Mouse (Mus musculus) midbrain, embryonic 12.5 days (tissue): ENCODE measurements around the gene Abcc12. TPM values are rescaled to one million over a fixed set of nuclear protein-coding genes. Genes with fewer than 3 reads are reported as not detected.

Source experiments
- ATAC-seq: fragments of 200-750 bp; cut with Nextera tagmentation; 2 replicates; pipeline ENCODE4 v1.8.0; 2017; ENCODE audit warnings: low read depth, moderate TSS enrichment, moderate library complexity; ENCODE audit not compliant: low FRiP score
- H3K27ac ChIP-seq: fragments of 300-500 bp; sonication (generic); replicated peaks from 2 replicates; pipeline ENCODE4 v1.5.1; 2016; ENCODE audit warnings: mild to moderate bottlenecking
- H3K27me3 ChIP-seq: fragments of 300-500 bp; sonication (generic); 2 replicates; pipeline ENCODE4 v1.6.1; 2016; ENCODE audit warnings: mild to moderate bottlenecking
- H3K36me3 ChIP-seq: fragments of 300-500 bp; sonication (generic); 2 replicates; pipeline ENCODE4 v1.6.1; 2016
- H3K4me1 ChIP-seq: fragments of 300-500 bp; sonication (generic); 2 replicates; pipeline ENCODE4 v1.6.1; 2016
- H3K4me2 ChIP-seq: fragments of 300-500 bp; sonication (generic); replicated peaks from 2 replicates; pipeline ENCODE4 v1.6.1; 2016; ENCODE audit warnings: mild to moderate bottlenecking, moderate library complexity
- H3K4me3 ChIP-seq: fragments of 300-500 bp; sonication (generic); 2 replicates; pipeline ENCODE4 v1.5.1; 2016; ENCODE audit warnings: mild to moderate bottlenecking
- H3K9ac ChIP-seq: fragments of 300-500 bp; sonication (generic); replicated peaks from 2 replicates; pipeline ENCODE4 v1.6.1; 2016; ENCODE audit warnings: mild to moderate bottlenecking, moderate library complexity
- H3K9me3 ChIP-seq: fragments of 300-500 bp; sonication (generic); 2 replicates; pipeline ENCODE4 v1.6.1; 2016; ENCODE audit warnings: mild to moderate bottlenecking
- WGBS: fragments of 180-500 bp; shearing (Covaris S2); methylation state at CpG from one replicate; pipeline ENCODE4 v1.1.7; 2016; 5-methylcytosine and 5-hydroxymethylcytosine counted together
- polyA plus RNA-seq: library from polyadenylated mRNA; unstranded; fragments of >200 nt; fragmentation: Nextera tagmentation; extraction: Ambion mirVana; gene quantifications from 2 replicates; pipeline ENCODE4 v1.2.1, GENCODE M21; 2016

Gene Abcc12
- polyA plus RNA-seq, 1 experiment from 2014 or later = 0.06 TPM

DNA sequence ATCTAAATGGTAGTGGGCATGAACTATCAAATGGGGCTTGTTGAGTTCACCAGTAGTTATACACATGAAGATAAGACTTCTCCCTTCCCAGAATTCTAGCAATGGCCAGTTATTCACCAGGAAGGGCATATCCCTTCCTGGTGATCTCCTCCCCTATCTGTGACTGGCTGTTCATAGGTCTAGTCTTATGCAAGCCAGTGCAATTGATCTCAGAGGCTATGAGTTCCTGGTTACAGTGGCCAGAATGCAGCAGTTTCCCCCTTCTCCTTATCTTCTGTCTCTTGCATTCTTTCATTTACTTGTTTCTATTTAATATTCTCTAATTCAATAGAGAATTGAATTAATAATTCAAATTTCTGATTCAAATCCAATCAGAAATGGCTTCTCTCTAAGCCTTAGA, 96.2 kb downstream of the Abcc12 start:
- Histone ChIP-seq H3K9me3 (no peaks in the 10 kb centered on the region), H3K4me3 (no peak overlapping the region), H3K4me1 (no peaks in the 10 kb centered on the region), H3K27ac (no peak overlapping the region), H3K4me2 (no peak overlapping the region), H3K36me3 (no peaks in the 10 kb centered on the region), H3K27me3 (no peaks in the 10 kb centered on the region), H3K9ac (no peak overlapping the region)
- ATAC-seq = no peak

DNA sequence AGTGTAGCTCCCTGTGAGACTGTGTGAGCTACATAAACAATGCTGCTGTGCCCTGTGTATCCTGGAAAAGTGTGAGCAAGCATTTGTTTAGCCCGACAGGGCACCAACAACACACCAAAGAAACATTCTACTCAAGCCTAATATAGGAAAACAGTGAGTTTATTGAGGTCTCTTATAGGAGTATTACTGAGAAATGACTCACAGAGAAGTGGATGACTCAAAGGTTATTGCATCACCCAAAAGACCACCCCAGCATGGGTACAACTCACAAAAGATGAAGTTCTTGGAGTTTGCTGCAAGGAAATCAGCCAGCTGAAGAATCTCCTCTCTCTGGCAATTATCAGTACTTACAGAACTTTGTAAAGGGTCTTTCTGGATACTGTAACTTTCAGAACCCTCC, 98.4 kb downstream of the Abcc12 start:
- Histone ChIP-seq H3K27me3 (no peaks in the 10 kb centered on the region), H3K27ac (no peak overlapping the region), H3K9ac (no peak overlapping the region), H3K4me2 (no peak overlapping the region), H3K36me3 (no peaks in the 10 kb centered on the region), H3K9me3 (no peaks in the 10 kb centered on the region), H3K4me3 (no peak overlapping the region), H3K4me1 (no peaks in the 10 kb centered on the region)
- 85% methylated on average over 1 of the region's 1 CpGs for WGBS
- no peak for ATAC-seq

DNA sequence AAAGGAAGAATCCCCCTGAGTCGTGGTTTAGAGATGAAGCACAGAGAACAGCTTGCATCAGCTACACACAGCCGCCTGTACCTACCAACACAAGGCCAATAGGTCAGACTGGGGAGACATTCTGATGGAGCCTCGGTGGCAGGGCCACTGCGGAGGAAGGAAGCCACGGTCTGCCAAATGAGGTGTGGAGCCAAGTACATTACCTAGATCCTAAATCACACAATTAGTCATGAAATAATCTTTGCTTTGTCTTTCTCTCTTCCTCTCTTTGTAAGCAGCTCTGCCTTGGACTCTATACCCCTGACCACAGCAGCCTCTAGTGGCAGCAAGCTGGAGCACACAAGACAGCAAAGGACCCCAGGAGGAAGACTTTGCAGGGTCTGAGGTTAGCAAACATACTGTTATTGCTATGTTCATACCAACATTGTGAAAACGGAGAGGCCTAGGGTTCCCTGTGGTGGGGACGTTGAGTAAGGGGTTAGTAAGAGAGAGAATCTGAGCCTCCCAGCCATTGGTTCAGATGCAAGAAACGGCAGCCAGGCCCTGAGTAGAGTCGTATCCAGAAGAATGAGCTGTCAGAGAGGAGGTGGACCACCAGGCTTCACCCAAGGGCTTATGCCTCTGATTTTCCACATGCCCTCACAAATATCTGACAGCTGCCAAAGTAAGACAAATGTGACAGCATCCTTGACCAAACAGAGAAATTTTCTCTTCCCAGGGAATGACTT, 104.6 kb downstream of the Abcc12 start:
- no peaks in the 10 kb centered on the region for H3K36me3 ChIP-seq
- H3K4me1 ChIP-seq = peaks cover 10% of the 10 kb centered on the region; the same call in 1 of the 2 replicates
- H3K27ac ChIP-seq = peak overlapping the region; percentile 42; the same call in 1 of the 2 replicates
- 60% methylated on average over 9 of the region's 9 CpGs for WGBS
- H3K9me3 ChIP-seq = no peaks in the 10 kb centered on the region
- no peak overlapping the region for H3K4me3 ChIP-seq
- H3K9ac ChIP-seq = no peak overlapping the region
- no peaks in the 10 kb centered on the region for H3K27me3 ChIP-seq
- no peak overlapping the region for H3K4me2 ChIP-seq
- peak; percentile 75 for ATAC-seq

DNA sequence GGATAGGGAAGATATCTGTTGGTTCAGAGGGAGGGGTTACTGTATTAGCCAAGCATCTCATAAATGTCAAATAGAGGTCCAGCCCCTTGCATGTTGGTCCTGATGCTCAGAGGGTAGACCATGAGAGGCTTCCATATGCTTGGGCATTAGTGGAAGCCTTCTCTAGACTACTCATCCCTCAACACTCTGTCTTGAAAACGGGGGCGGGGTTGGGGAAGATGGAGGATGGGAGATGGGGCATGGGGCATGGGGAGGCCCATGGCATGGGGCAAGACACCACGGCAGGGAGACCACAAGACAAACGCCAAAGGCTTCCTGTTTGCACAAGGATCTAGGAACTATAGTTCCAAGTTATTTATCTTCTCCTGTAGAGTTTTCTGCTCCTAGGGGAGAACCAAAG, 106.0 kb downstream of the Abcc12 start:
- H3K9me3 ChIP-seq = no peaks in the 10 kb centered on the region
- H3K27me3 ChIP-seq = no peaks in the 10 kb centered on the region

DNA sequence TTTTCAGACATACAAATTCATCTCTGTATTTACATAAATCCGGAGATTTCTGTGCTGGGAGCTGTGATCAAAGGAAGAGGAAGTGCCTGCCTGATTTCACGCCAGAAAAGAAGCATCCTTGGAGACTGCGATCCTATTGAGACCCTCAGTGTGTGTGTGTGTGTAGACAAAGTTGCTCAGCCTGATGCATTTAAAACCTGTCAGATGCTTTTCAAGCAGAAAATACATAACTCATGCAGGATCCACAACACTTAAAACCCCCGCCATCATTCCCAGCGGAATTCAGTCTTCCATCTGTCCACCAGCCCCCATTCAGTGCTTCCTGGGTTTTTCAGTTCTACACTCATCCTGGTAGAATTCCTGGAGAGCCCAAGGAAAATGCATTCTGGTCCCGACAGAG, 107.4 kb downstream of the Abcc12 start:
- Histone ChIP-seq H3K4me3 (no peak overlapping the region), H3K4me2 (no peak overlapping the region), H3K27me3 (no peaks in the 10 kb centered on the region), H3K27ac (peak overlapping the region; percentile 70), H3K36me3 (no peaks in the 10 kb centered on the region), H3K9me3 (no peaks in the 10 kb centered on the region), H3K4me1 (peaks cover 10% of the 10 kb centered on the region; the same call in 1 of the 2 replicates), H3K9ac (no peak overlapping the region; the same call in 1 of the 2 replicates)
- 47% methylated on average over 6 of the region's 6 CpGs for WGBS
- ATAC-seq = peak; percentile 69

More for the DNA sequence above, 106.0 kb downstream of the Abcc12 start:
- 93% methylated on average over 4 of the region's 4 CpGs for WGBS
- H3K4me2 ChIP-seq = no peak overlapping the region
- no peak for ATAC-seq
- H3K9ac ChIP-seq = no peak overlapping the region
- H3K4me1 ChIP-seq = peaks cover 10% of the 10 kb centered on the region; the same call in 1 of the 2 replicates
- H3K4me3 ChIP-seq = no peak overlapping the region
- no peak overlapping the region for H3K27ac ChIP-seq
- no peaks in the 10 kb centered on the region for H3K36me3 ChIP-seq

DNA sequence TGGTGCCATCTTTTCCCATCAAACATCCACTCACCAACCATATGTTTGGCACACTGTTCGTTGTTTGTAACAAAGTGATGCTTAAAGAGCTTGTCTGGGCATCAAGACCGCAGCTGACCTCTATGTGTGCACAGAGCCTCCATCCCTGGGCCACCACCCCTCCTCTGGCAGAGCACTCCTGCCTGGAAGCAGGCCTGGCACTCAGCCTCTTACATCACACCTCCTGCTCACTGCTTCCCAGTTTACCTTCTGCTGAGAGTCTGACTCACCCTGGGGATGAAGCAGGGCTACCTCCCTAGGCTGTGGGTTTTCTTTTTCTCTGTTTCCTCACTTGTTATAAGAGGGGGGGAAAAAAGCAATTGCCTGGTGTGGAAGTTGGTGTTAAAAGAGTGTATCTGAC, 109.8 kb downstream of the Abcc12 start:
- Histone ChIP-seq H3K9ac (no peak overlapping the region), H3K36me3 (no peaks in the 10 kb centered on the region)
- no peak for ATAC-seq

DNA sequence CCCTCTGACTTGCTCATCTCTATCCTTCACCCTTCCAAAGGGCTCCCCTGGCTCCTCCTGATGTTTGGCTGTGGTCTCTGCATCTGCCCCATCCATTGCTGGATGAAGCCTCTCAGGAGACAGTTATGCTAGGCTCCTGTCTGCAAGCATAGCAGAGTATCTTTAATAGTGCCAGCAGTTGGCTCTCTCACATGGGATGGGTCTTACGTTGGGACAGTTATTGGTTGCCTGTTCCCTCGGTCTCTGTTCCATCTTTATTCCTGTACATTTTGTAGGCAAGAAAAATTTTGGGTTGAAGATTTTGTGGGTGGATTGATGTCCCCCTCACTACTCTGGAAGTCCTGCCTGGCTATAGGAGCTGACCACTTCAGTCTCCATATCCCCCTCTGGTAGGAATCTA, 117.3 kb downstream of the Abcc12 start:
- ATAC-seq = no peak
- Histone ChIP-seq H3K27ac (no peak overlapping the region), H3K36me3 (no peaks in the 10 kb centered on the region), H3K4me2 (no peak overlapping the region), H3K4me1 (no peaks in the 10 kb centered on the region), H3K27me3 (no peaks in the 10 kb centered on the region), H3K9ac (no peak overlapping the region), H3K9me3 (no peaks in the 10 kb centered on the region), H3K4me3 (no peak overlapping the region)
- 92% methylated on average over 2 of the region's 2 CpGs for WGBS

More for the DNA sequence above, 109.8 kb downstream of the Abcc12 start:
- Histone ChIP-seq H3K9me3 (no peaks in the 10 kb centered on the region), H3K27ac (no peak overlapping the region), H3K4me1 (peaks cover 10% of the 10 kb centered on the region; the same call in 1 of the 2 replicates), H3K27me3 (no peaks in the 10 kb centered on the region), H3K4me2 (no peak overlapping the region), H3K4me3 (no peak overlapping the region)
- 95% methylated on average over 2 of the region's 2 CpGs for WGBS

DNA sequence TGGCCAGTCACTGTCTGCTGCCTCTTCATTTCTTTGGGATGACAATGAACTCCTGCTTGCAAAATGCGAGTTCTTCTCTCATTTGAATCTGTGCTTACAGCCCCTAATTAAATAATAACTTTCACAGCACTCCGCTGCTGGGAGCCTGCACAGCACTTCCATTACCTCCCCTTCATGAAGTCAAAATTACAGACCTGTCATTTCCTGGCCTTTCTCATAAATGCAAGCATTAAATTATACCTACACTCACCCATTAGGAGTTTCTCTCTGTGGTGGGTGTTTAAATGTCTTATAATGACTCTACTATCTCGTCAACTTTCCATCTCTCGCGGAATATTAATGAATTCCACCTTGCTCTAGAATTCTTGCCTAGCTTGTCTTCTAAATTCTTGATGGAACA, 120.1 kb downstream of the Abcc12 start:
- no peak overlapping the region for H3K9ac ChIP-seq
- H3K4me3 ChIP-seq = no peak overlapping the region
- no peaks in the 10 kb centered on the region for H3K4me1 ChIP-seq
- WGBS = 84% methylated on average over 5 of the region's 5 CpGs
- H3K27me3 ChIP-seq = no peaks in the 10 kb centered on the region
- H3K36me3 ChIP-seq = no peaks in the 10 kb centered on the region
- H3K9me3 ChIP-seq = no peaks in the 10 kb centered on the region
- H3K4me2 ChIP-seq = no peak overlapping the region
- ATAC-seq = no peak
- H3K27ac ChIP-seq = no peak overlapping the region

DNA sequence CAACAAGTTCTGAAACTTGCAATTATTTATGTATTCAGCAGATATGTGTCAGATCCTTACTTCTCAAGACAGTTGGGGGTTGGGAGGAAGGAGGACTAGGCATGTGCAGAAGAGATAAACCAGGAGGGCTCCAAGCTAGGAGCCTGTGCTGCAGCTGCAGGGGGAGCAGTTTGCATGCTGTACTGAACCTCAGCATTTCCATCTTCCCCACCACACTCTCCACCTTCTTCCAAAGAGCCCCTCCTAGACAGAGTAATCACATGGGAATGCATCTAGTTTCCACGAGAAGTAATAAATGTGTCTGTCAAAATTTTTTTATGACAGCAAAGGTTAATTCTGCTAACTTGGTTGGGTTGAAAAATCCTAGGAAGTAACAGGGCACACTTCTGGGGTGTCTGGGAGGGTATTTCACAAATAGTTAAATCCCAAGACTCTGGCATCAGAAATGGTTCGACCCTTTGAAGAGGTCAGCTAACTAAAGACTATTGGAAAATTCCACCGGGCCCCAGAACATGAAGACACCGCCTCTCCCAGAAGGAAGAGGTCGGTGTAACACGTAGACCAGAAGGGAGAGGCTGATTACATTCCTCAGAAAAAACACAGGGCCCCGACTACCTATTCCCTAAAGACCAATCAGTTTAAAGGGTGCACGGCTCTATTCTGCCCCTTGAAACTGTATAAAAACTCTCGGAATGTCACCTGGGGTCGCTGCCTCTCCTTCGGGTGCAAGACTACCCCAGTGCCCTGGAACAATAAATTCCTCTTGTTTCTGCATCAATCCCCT, 126.6 kb downstream of the Abcc12 start:
- H3K4me2 ChIP-seq = no peak overlapping the region
- no peak for ATAC-seq
- H3K4me3 ChIP-seq = no peak overlapping the region
- no peak overlapping the region for H3K27ac ChIP-seq
- 85% methylated on average over 11 of the region's 11 CpGs for WGBS
- H3K4me1 ChIP-seq = no peaks in the 10 kb centered on the region
- H3K36me3 ChIP-seq = no peaks in the 10 kb centered on the region
- no peak overlapping the region for H3K9ac ChIP-seq
- H3K27me3 ChIP-seq = no peaks in the 10 kb centered on the region
- no peaks in the 10 kb centered on the region for H3K9me3 ChIP-seq

DNA sequence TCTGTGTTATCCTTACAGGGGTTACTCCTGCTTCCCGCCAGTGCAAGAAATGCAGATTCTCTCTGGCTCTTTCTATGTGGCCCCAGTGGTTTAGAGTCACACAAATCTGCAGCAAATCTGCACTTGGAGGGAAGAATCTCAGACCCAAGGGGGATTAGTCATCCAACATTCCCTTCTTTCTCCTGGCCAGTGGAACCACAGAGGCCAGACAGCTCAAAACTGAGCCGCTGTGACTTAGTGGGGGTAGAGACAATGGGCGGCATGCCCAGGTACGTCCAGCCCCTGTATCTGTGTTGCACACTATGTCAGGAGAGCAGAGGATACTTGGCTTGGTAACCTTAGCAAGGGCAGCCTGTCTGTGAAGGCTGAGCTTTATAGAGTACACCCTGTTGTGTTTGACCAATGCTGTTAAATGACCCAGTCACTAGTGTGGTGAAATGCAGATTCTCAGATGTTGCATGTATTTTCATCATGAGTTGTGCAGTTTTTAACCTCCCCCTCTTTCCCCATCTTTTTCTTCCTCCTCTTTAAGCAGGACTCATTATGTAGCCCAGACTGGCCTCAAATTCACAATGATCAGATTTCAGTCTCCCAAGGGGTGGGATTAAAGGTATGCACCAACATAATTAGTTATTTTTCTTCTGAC, 130.5 kb downstream of the Abcc12 start:
- Histone ChIP-seq H3K4me2 (no peak overlapping the region), H3K27me3 (no peaks in the 10 kb centered on the region), H3K27ac (no peak overlapping the region), H3K4me1 (0 out of 2 replicates have a peak, but pooled peaks cover 4% of the 10 kb centered on the region), H3K9me3 (no peaks in the 10 kb centered on the region), H3K4me3 (no peak overlapping the region), H3K9ac (no peak overlapping the region), H3K36me3 (no peaks in the 10 kb centered on the region)
- no peak for ATAC-seq
- 88% methylated on average over 4 of the region's 4 CpGs for WGBS

DNA sequence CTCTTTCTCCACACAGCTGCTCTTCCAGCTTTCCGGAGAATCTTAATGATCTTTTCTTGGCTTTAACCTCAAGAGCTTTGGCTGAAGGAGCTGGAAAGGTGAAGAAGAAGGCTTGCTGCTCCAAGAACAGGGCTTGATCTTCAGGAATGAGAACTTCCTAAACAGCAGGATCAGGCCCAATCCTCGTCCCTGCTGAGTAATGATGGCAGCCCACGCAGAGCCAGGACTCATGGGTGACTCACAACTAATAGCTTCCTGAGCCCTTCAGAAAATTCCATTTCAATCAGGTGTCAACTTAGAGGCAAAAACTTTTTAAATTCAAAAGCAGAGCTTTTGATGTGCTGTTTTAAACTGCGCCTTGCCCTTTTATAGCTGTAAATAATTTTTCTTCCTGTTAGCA, 135.0 kb downstream of the Abcc12 start:
- Histone ChIP-seq H3K4me1 (0 out of 2 replicates have a peak, but pooled peaks cover 4% of the 10 kb centered on the region), H3K27me3 (peaks cover 6% of the 10 kb centered on the region; the same call in 1 of the 2 replicates), H3K4me3 (no peak overlapping the region), H3K4me2 (no peak overlapping the region), H3K36me3 (no peaks in the 10 kb centered on the region), H3K9me3 (no peaks in the 10 kb centered on the region), H3K9ac (no peak overlapping the region), H3K27ac (no peak overlapping the region)
- no peak for ATAC-seq
- 83% methylated on average over 4 of the region's 4 CpGs for WGBS

DNA sequence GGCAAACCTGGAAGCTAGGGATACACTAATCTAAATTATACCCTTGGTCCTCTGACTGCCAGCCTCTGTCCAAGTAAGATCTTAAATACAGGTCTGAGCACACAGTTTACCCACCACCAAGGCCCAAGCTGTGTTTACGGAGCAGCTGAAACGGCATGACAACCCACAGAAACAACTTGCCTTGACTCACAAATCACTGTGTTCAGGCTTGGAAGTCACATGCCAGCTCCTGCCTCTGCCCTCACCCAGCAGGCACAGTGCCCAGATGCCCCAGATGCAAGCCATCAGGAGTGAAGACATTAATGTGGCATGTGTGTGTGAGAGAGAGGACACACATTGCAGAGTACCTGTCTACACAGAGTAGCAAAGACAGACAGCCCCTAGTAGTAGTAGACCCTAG, 136.7 kb downstream of the Abcc12 start:
- H3K9ac ChIP-seq = no peak overlapping the region
- ATAC-seq = no peak
- H3K4me2 ChIP-seq = no peak overlapping the region
- no peaks in the 10 kb centered on the region for H3K36me3 ChIP-seq
- H3K4me1 ChIP-seq = peaks cover 16% of the 10 kb centered on the region
- H3K4me3 ChIP-seq = no peak overlapping the region
- peaks cover 6% of the 10 kb centered on the region; the same call in 1 of the 2 replicates for H3K27me3 ChIP-seq
- 85% methylated on average over 2 of the region's 2 CpGs for WGBS
- H3K27ac ChIP-seq = no peak overlapping the region
- H3K9me3 ChIP-seq = no peaks in the 10 kb centered on the region
